Mouse (Mus musculus): ENCODE data around the gene Cd300lg. TPM values are rescaled to one million over a fixed set of nuclear protein-coding genes. Genes with fewer than 3 reads are reported as not detected.

The Cd300lg gene
- total RNA-seq, 1 experiment from 2014 or later = 46.2 TPM

- peak; percentile 82 for DNase-seq
Observed at GRCm38 (mm10) chr11:102096887-102097391, 55.6 kb downstream of the Cd300lg start.

GRCm38 (mm10) chr11:102101219-102101618 lies 59.9 kb downstream of the Cd300lg start, which contains the start of gene Ppy:
TSS of gene Ppy (minus strand) at chr11:102101319.
- DNase-seq = no peak

GRCm38 (mm10) chr11:102102485-102103258 lies 61.4 kb downstream of the Cd300lg start:
- peak; percentile 75 for DNase-seq

Other genes with a start within 250 kb of the Cd300lg start
- 4.5 and 5.0 TPM in 2 replicates for gene Meox1, start 147.1 kb upstream of the Cd300lg start, total RNA-seq (2021)
- gene Sost, start 74.5 kb upstream of the Cd300lg start, total RNA-seq (2021) = not detected in 2 replicates
- gene Cfap97d1, start 57.2 kb upstream of the Cd300lg start, total RNA-seq (2021) = not detected in 2 replicates
- 77.9 and 78.9 TPM in 2 replicates for gene Dusp3, start 54.5 kb upstream of the Cd300lg start, total RNA-seq (2021)
- 10.4 and 12.6 TPM in 2 replicates for gene Mpp3, start 13.0 kb upstream of the Cd300lg start, total RNA-seq (2021)
- gene Mpp2, start 47.0 kb downstream of the Cd300lg start, total RNA-seq (2021) = 8.7 and 11.8 TPM in 2 replicates
- not detected in 2 replicates for gene Ppy, start 59.8 kb downstream of the Cd300lg start, total RNA-seq (2021)
- gene Pyy, start 66.3 kb downstream of the Cd300lg start, total RNA-seq (2021) = not detected in 2 replicates
- 0.27 and 1.3 TPM in 2 replicates for gene Nags, start 104.0 kb downstream of the Cd300lg start, total RNA-seq (2021)
- 14.2 and 22.1 TPM in 2 replicates for gene Tmem101, start 114.9 kb downstream of the Cd300lg start, total RNA-seq (2021)
- 72.6 and 92.6 TPM in 2 replicates for gene Lsm12, start 143.8 kb downstream of the Cd300lg start, total RNA-seq (2021)
- 132 and 143 TPM in 2 replicates for gene G6pc3, start 148.1 kb downstream of the Cd300lg start, total RNA-seq (2021)
- gene Hdac5, start 188.7 kb downstream of the Cd300lg start, total RNA-seq (2021) = 79.9 and 117 TPM in 2 replicates
- gene BC030867, start 207.4 kb downstream of the Cd300lg start, total RNA-seq (2021) = 1.3 and 1.5 TPM in 2 replicates
- gene Asb16, start 227.2 kb downstream of the Cd300lg start, total RNA-seq (2021) = 0.36 TPM in 1 of 2 replicates, not detected in the other
- gene Tmub2, start 243.4 kb downstream of the Cd300lg start, total RNA-seq (2021) = 50.6 and 63.0 TPM in 2 replicates

All from adrenal gland, postnatal 25 days (tissue).